Mouse (Mus musculus): ENCODE measurements around the gene Gpr153. TPM values are rescaled to one million over a fixed set of nuclear protein-coding genes. Genes with fewer than 3 reads are reported as not detected.
A peak's percentile ranks its signal among the peaks of the same experiment; 100 is the strongest.

Gpr153 gene
- polyA plus RNA-seq, 1 experiment, result 23.2 TPM

DNA sequence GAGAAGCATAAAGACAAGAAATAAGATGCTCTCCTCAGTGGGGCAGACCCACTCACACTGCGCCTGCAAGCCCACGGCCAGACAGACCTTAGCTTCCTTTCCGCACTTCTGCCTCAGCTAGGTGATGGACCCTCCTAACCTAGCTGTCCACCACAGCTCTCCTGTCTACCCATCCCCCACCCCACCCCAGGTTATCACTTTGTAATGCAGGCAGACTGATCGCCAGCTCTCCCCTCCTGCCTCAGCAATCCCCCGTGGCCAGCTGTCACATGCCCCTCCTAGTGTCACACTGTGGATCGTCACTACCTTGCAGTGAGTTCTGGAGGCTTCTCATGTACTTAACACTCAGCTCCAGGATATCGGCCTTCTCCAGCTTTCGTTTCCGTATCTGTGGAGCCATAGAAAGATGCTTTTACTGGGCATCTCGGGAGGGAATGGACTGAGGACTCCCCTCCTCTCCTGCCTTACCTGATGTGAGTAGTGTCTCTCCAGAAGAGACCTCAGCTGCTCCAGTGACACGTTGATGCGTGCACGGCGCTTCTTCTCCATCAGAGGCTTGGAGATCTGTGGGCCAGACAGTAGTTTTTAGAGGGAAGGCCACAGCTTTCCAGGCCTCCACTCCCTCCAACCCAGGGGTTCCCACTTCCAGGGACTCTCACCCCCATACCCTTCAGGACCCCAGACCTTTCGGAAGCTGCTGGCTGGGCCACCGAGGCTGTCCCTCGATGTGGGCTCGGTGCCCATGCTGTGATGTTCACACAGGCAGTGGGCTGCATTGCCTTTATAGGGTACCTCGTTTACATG is 13.5 kb downstream of the Gpr153 start:
- DNase-seq (ENCODE audit: low read depth), result no peak

DNA sequence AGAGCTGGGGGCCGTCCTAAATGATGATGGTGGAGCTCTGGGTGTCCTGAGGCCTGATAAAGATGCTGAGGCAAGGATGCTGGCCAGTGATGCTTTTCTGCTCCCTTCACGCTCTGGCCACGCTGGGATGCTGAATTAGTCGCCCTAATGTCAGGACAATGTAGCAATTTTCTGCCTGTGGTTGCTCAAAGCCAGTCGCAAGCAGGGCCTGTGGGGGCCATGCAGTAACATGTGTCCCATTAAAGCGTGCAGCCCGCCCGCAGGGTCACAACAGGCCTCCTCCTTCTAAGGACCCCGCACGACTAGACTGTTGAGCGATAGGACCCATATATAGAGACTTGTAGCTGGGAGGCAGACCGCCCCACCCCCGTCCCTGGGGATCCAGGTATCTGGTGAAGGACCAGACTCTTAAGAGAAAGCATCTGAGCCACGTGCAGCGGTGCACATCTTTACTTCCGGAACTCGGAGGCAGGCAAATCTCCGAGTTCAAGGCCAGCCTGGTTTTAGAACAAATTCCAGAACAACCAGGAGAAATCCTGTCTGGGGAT is 14.4 kb downstream of the Gpr153 start:
- no peak for DNase-seq (ENCODE audit: low read depth)

DNA sequence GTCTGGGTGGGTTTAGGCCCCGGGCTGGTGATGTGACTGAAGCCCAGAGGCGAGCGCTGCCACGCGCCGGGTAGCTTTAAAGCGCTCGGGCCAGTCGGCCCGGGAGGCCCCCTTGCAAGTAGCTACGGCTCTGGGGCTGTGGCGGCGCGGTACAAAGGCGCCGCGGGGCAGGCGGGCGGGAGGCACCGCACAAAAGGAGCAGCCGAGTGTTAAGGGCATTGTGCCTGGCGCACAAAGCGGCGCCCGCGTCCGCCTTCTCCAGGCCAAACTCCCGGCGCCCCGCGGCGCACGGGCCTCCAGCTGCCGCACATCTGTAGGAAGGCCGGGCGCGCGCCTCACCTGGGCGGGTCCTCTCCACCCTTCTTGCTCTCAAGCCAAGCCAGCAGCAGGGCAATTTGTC is 16.4 kb downstream of the Gpr153 start:
- no peak for DNase-seq (ENCODE audit: low read depth)

DNA sequence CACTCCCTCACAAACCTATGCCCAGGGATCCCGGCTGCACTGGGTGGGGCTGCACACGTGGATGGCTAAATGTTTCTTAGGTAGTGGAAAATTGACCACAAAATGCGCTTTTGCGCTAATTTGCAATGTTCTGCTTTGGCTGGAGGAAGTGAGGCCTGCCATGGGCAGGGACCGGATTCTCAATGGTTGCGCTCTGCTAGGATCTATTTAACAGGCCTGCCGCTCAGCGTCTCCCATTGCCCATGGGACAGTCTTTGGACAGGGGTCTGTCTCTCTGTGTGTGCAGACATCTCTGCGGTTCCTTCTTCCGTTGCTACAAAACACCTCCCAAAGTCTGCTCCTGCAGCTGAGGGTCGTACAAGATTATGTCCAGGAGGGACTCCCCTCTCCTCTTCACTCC is 17.0 kb downstream of the Gpr153 start:
- DNase-seq (ENCODE audit: low read depth), result no peak

DNA sequence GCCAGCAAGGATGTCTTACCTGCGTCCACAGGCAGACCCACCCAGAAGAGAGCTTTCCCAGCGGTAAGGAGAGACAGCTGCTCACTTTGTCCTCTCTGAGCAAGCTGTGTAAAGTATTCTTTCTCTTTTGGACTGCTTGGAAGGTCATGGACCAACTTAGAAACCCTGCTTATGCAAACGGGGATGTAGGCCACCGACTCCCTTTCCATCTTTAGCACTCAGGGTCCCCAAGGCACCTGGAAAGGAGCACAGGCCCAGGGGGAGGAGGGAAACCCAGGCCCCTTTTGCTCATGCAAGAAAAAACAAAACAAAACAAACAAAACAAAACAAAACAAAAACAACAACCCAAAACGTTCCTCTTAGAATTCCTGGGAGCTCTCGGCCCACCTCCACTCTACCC is 17.5 kb downstream of the Gpr153 start, which contains the start of gene Hes3:
Hes3 (minus strand) TSS at position 101 of the 400 bp plus-strand sequence.
- DNase-seq (ENCODE audit: low read depth), result no peak

DNA sequence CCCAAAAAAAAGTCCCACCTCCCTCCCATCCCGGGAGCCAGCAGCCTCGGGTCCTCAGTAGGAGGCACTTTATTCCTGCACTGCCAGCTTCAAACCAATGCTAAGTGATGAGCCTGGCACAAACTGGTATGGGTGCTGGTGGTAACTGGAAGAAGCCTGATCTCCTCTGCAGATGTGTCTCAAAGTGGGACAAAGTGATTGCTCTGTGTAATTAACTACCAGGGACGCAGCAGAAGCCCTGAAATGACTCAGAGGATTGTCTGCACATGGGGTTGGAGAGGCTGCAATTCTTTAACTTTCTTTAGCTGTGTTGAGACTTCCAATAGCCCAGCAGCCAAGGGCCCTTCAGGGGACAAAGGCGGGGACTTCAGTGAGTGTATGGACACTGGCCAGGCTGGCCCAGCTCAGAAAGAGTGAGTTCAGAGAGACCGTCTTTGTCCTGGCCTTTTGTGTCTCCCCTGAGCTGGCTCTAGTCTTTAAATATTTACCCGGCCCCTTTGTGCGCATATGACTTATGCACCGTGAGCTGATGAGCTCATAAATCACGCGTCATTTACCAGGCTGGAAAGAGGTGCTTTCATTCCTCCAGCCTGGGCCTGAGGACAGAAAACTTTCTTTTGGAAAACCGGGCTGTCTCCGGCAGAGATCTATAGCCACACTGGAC is 18.2 kb downstream of the Gpr153 start:
- no peak for DNase-seq (ENCODE audit: low read depth)

DNA sequence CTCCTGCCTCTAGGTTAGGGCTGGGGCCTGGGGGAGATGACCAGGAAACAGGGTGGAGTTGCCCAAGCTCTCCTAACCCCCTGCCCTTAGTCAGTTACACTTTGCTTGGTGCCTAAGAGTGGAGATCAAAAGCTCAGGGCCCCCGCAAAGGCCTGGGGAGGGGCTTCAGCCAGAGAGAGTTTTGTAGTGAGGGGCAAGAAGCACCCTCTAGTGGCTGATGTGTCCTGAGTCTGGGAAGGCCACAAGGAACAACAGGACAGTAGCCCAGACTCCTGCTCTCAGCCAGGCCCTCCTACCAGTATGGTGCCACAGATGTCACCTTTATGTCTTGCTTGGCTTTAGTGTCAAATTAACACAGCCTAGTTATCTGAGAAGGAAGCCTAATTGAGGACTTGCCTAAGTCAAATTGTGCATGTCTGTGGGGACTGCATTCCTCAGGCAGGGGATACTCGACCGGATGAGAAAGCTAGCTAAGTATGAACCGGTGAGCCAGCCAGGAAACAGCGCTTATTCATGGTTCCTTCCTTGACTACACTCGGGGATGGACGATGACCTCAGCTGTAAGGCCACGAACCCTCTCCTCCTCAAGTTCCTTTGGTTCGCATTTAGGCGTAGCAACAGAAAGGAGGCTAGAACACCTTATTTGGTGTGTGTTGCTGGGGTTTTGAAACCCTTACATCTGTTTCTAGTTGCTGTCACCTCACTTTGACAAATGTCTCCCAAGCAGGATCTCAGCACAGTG is 20.3 kb downstream of the Gpr153 start:
- DNase-seq (ENCODE audit: low read depth), result no peak

DNA sequence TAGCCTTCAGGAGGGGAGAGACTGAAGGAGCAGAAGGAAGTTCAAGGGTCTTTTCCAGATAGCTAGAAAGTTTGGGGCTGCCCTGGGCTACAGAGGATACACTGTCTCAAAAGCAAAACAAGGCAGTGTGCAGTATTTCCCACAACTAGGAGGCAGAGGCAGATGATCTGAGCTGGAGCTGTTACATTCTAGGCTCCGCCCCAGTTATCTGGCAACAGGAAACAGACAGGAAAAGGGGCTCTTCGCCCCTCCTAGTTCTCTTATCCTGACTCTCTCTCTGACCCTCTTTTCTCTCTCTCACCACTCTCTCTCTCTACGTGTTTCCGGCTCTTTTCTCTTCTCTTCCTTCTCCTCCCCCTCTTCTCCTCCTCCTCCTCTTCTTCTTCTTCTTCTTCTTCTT is 21.9 kb downstream of the Gpr153 start:
- DNase-seq (ENCODE audit: low read depth), result no peak

DNA sequence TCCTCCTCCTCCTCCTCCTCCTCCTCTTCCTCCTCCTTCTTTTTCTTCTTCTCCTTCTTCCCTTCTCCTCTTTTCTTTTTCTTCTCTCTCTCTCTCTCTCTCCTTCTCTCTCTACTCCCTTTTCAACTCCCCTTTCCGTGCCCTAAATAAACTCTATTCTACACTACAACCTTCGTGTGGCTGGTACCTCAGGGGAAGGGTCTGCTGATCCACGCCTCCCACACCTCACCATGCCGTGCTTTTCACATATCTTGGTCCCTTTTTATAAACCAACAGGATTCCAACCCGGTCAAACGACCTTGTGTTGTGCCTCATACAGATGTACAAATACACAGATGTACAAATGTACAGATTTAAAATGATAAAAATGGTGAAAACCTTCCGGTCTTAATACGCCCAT is 22.3 kb downstream of the Gpr153 start:
- DNase-seq (ENCODE audit: low read depth), result no peak

DNA sequence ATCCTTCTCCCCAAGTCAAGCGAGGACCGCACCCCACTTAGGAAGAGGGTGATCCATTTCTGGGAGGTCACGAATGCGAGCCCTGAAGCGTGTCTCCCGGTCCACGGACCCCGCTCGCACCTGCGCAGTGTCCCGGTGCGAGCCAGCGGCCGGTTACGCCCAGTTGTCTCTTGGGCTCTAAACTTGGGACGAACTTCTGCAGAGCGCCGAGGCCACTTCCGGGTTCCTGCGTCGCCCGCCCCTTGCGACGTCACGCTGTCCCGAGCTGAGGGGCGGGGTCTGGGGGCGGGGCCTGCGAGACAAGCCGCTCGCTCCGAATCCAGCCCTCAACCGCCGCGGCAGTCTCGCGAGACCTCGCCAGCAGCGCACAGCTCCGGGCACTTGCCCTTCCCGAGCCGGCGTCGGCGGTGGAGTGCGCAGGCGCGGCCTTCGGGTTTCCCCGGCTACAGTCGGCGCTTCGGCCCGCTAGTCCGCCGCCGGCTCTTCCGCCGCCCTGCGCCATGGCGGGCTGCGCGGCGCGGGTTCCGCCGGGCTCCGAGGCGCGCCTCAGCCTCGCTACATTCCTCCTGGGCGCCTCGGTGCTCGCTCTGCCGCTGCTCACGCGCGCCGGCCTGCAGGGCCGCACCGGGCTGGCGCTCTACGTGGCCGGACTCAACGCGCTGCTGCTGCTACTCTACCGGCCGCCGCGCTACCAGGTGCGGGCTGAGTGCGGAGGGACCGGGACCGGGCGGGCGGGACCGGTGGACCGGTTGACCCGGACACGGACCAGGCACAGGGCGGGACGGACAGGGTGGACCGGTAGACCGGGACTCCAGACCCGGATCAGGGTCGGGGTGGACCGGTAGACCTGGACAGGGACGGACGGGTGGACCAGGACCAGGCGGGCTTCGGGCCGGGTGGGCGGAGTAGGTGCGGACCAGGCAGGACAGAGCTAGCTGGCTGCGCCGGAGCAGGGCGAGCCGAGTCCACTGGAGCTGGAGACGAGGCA is 23.1 kb downstream of the Gpr153 start, which contains the start of gene Icmt:
Icmt (plus strand) TSS at position 354 of the 988 bp plus-strand sequence.
- DNase-seq (ENCODE audit: low read depth), result peak; percentile 61

DNA sequence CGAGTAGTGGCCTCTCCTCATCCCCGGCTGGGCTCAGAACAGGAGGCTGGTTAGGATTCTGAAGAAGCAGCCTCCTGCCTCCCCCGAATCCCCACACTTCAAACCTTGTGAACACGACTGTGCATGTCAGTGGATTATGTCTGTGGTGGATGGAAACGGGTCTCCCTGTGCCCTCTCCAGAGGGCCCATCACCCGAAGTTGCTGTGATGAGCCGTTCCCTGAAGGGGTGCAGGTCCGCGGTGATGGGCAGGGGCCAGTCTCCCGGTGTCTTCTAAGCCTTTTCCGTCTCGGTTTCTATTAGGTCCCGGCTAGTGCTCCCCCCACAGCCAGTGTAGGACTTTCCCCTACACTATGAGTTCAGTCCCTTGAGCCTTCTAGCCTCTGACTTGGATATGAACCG is 24.8 kb downstream of the Gpr153 start:
- no peak for DNase-seq (ENCODE audit: low read depth)

DNA sequence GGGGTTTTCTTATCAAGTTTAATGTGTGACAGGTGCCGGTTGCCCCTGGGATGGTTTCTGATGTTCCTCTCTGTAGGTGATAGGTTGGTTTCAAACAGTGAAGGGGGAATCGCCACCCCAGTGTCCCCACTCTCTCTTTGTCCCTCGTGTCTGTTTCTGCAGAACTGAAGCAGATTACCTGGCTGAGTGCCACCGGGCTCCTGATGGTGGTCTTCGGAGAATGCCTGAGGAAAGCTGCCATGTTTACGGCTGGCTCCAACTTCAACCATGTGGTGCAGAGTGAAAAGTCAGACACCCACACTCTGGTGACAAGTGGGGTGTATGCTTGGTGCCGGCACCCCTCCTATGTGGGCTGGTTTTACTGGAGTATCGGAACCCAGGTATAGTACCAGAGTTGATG is 26.3 kb downstream of the Gpr153 start:
- DNase-seq (ENCODE audit: low read depth), result no peak

DNA sequence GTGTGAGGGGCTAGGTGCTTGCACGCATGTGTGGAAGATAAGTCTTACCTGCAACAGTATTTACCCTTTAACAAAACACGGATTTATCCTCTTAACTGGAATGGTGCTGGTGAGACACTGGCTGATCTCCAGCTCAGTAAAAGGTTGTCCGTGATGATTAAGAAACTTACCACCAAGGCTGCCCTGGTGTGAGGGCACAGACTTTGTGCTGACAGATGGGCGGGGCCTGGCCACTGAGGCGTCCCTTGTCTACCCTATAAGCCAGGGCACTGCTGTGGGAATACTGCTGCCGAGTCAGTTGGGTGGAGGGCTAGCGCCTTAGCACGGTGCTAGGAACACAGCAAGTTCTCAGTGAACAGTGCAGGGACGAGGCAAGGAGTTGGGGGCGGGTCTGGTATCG is 28.0 kb downstream of the Gpr153 start:
- DNase-seq (ENCODE audit: low read depth), result no peak

DNA sequence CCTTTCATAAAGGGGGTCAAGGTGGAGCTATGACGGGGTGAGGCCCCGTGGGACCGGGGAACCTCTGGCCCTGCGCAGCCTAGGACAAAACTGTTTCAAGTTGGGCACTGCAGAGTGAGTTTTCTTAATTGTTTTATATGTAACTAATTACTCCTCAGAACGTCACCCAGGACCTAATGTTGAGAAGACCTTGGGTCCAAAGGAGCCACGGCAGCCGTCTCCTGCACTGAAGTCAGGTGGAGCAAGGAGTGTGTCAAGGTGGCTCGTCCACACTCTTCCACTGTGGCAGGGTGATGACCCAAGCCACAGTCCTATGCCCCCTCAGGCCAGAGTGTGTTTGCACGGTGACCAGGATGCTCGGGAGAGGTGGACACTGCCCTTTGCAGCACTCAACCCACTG is 29.1 kb downstream of the Gpr153 start:
- no peak for DNase-seq (ENCODE audit: low read depth)

DNA sequence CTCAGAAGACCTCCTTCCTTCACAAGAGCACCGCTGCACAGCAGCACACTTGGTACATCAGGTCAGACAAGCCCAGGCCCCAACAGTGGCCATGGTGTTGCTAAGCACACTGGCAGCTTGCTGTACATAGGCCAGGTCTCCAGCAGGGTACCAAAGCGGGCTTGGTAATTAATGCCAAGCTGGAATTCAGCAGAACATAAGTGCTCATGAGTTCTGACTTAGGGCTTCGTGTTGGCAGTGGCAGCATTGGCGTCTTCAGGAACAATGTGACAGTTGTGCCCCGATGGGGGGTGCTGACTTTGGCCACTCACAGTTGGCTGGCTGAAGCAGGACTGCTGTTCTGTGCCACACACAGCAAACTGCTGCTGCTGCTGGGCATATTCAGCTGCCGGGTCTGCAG is 30.7 kb downstream of the Gpr153 start:
- no peak for DNase-seq (ENCODE audit: low read depth)

DNA sequence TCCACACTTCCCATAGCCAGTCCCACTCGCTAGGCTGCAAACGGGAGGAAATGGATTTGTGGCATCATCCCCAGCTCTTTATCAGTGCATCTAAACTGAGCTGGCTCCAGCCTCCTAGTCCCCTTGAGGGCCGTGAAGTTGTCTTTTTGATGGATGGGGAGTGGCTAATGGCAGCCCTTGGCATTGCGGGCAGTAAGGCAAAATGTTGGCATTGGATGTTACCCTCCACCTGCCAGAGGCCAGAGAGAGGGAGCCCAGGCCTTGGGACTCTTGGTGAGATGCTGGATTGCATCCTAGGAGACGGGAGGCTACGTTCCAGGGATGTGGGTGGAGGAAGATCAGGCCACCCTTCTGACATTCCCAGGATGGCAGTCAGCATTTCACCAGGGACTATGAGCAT is 32.0 kb downstream of the Gpr153 start:
- DNase-seq (ENCODE audit: low read depth), result no peak

DNA sequence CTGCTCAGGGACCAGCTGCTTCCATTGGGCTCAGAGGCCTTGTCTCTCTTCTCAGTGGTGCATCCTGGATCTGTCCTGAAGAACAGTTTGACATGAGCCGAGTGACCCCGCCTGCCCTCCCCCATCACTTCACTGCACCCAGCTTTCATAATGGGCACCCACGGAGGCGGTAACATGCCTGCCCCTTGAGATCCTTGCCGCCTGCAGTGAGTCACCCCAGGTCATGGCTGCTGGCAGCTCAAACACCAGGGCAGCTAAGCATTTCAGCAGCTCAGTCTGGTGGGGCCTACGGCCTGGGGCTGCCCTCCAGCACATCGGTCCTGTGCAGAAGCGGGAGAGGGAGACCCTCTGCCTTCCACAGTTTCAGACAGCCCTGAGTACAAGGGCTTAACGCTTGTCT is 33.5 kb downstream of the Gpr153 start:
- no peak for DNase-seq (ENCODE audit: low read depth)

DNA sequence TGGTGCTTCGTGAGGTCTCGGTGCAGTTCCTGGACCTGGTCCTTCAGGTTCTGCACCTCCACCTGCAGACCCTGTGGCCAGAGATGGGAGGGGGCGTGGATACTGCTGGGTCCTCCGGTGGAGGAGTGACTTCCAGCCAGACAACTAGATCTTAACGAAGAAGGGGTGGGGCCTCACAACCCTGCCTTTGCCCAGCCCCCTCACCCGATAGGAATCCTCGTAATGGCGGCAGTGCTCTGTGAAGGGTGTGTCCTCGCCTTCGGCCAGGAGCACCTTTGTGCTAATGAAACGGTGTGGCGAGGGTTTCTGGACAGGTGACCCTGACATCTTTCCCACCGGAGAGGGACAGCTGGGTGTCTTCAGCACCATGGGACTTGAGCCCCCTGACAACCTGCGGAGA is 38.2 kb downstream of the Gpr153 start:
- no peak for DNase-seq (ENCODE audit: low read depth)

DNA sequence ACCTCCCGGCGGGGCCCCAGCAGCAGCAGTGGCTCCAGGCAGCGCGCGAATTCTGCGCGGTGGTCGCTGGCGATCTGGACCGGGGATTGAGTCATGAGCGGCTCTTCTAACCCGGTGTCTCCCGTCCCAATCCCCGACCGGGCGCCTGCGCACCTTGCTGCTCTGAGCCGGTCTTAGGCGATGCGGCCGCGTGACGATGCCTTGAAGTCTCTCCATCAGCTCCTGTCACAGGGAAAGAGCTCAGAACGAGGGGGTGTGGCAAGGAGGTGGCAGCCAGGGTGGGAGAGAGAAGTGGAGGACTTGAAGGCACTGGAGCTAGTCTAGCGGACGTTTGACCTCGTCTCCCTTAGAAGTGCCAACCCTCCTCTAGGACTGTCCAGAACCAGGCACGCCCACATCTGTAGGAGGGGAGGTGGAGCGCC is 39.2 kb downstream of the Gpr153 start:
- DNase-seq (ENCODE audit: low read depth), result no peak

DNA sequence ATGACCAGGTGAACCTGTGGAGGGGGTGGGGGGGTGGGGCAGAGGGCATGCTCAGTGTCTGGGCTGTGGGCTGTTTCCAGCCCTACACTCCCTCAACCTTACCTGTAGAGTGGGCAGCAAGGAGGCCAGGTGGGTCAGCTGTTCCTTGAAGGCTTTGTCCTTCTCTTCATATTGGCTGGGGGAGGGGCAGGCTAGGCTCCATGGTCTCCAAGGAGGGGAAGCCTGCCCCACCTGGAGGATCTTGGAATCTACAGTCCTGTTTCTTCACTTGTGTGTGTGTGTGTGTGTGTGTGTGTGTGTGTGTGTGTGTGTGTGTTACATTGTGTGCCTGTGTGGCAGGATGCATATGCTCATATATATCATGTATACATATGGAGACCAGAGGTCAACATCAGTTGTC is 39.9 kb downstream of the Gpr153 start:
- no peak for DNase-seq (ENCODE audit: low read depth)
